Mouse (Mus musculus) lung, postnatal 0 days (tissue): ENCODE data around the gene Nr4a1. TPM values are rescaled to one million over a fixed set of nuclear protein-coding genes. Genes with fewer than 3 reads are reported as not detected.

Source experiments
- ATAC-seq: fragments of 200-750 bp; cut with Nextera tagmentation; 2 replicates; pipeline ENCODE4 v1.8.0; 2017; ENCODE audit warnings: moderate library complexity
- DNase-seq: peaks from one replicate; pipeline ENCODE4 v3.0.0-alpha.2; 2016; ENCODE audit warnings: low spot score
- H3K27ac ChIP-seq: fragments of 300-500 bp; sonication (generic); 2 replicates; pipeline ENCODE4 v1.5.1; 2014; ENCODE audit warnings: antibody characterized with exemption, mild to moderate bottlenecking, low read length, mixed read lengths
- H3K27me3 ChIP-seq: fragments of 300-500 bp; sonication (generic); replicated peaks from 2 replicates; pipeline ENCODE4 v1.6.1; 2014; ENCODE audit warnings: low read length, mixed read lengths; ENCODE audit not compliant: insufficient read depth
- H3K36me3 ChIP-seq: fragments of 300-500 bp; sonication (generic); 2 replicates; pipeline ENCODE4 v1.6.1; 2014; ENCODE audit warnings: low read length, mixed read lengths; ENCODE audit not compliant: insufficient read depth
- H3K4me1 ChIP-seq: fragments of 300-500 bp; sonication (generic); 2 replicates; pipeline ENCODE4 v1.6.1; 2014; ENCODE audit warnings: antibody characterized with exemption, low read depth, low read length, mixed read lengths; ENCODE audit not compliant: insufficient read depth
- H3K4me2 ChIP-seq: fragments of 300-500 bp; sonication (generic); replicated peaks from 2 replicates; pipeline ENCODE4 v1.6.1; 2014; ENCODE audit warnings: low read depth, mild to moderate bottlenecking, low read length, moderate library complexity, mixed read lengths
- H3K4me3 ChIP-seq: fragments of 300-500 bp; sonication (generic); 2 replicates; pipeline ENCODE4 v1.5.1; 2014; ENCODE audit warnings: low read depth, low read length
- H3K9ac ChIP-seq: fragments of 300-500 bp; sonication (generic); replicated peaks from 2 replicates; pipeline ENCODE4 v1.6.1; 2014; ENCODE audit warnings: low read depth, mild to moderate bottlenecking
- H3K9me3 ChIP-seq: fragments of 300-500 bp; sonication (generic); 2 replicates; pipeline ENCODE4 v1.6.1; 2016; ENCODE audit warnings: low read length, mixed read lengths
- CTCF ChIP-seq: IDR thresholded peaks from 2 replicates; pipeline ENCODE4 v1.5.1; 2016; ENCODE audit warnings: antibody characterized with exemption, mild to moderate bottlenecking
- EP300 ChIP-seq: IDR thresholded peaks from 2 replicates; pipeline ENCODE4 v1.6.1; 2016; ENCODE audit warnings: antibody characterized with exemption, mild to moderate bottlenecking, control low read depth
- WGBS: fragments of 180-500 bp; shearing (Covaris S2); extraction: QIAGEN DNeasy Blood & Tissue Kit; methylation state at CpG from one replicate; pipeline ENCODE4 v1.1.7; 2014; 5-methylcytosine and 5-hydroxymethylcytosine counted together
- polyA plus RNA-seq: library from polyadenylated mRNA; unstranded; fragments of >200 nt; fragmentation: Nextera tagmentation; extraction: Ambion mirVana; gene quantifications from 2 replicates; pipeline ENCODE4 v1.2.1, GENCODE M21; 2015

Gene Nr4a1
- polyA plus RNA-seq, 1 experiment from 2014 or later, result 7.8 TPM

DNA sequence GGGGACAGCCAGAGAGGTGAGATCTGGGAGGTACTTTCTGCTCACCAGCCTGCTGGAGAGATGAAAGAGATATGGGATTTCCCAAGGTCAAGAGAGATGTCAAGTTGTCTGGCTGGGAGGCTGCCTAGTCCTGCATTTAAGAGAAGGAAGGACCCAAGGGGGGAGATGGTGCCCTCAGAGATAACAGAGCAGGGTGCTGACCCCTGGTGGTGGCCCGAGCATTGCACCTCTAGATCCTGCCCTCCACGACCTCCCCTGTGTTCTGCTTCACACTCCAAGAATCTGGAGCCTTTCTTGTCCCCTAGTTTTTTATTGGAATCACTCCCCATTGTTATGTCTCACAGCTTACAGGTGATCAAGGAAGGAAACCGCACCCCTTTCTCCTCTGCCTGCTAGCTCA is 17.2 kb upstream of the Nr4a1 start:
- no peak overlapping the region for H3K9ac ChIP-seq

DNA sequence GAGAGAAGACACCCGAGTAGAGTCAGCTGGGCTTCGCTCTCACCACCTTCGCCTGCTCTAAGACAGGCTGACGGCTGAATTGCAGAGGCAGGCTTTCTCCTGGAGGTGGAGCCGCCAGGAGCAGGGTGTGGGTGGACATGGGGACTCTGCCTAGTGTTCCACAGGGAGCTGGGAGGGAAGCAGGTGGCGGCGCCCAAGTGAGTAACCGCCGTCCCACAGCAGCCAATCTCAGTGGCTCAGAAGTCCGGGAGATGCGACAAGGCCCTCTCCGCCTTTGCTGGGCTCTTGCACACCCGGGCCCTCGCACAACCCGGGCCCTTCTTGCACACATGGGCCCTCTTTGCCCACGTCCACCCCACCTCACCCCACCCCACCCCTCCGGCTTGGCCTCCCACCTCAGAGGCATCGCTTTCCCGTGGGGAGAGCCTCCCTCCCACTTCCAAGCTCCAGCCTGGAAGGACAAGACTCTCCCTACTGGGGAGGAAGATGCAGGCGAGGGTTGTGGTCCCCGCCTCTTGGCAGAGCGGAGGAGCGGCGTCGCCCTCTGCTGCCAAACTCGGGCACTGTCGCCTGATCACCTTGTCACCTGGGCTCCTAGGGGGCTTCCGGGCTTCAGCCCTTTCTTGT is 15.1 kb upstream of the Nr4a1 start:
- DNase-seq (peak; percentile 70), ATAC-seq (peak; percentile 23)
- Histone ChIP-seq H3K4me2 (peak overlapping the region; percentile 43), H3K9me3 (no peaks in the 10 kb centered on the region), H3K27ac (no peak overlapping the region), H3K4me3 (no peak overlapping the region), H3K4me1 (peaks cover 15% of the 10 kb centered on the region), H3K36me3 (no peaks in the 10 kb centered on the region), H3K27me3 (no peaks in the 10 kb centered on the region), H3K9ac (no peak overlapping the region)
- TF ChIP-seq EP300 (no peak), CTCF (peak; percentile 84)
- WGBS, result 7% methylated on average over 28 of the region's 28 CpGs

More for the DNA sequence above, 17.2 kb upstream of the Nr4a1 start:
- 8% methylated on average over 3 of the region's 3 CpGs for WGBS
- H3K4me2 ChIP-seq, result no peak overlapping the region
- H3K4me1 ChIP-seq, result peaks cover 22% of the 10 kb centered on the region
- H3K27me3 ChIP-seq, result no peaks in the 10 kb centered on the region
- H3K36me3 ChIP-seq, result no peaks in the 10 kb centered on the region
- DNase-seq (peak; percentile 84), ATAC-seq (no peak)
- TF ChIP-seq EP300 (no peak), CTCF (peak; percentile 92)
- H3K27ac ChIP-seq, result no peak overlapping the region
- no peak overlapping the region for H3K4me3 ChIP-seq
- H3K9me3 ChIP-seq, result no peaks in the 10 kb centered on the region

DNA sequence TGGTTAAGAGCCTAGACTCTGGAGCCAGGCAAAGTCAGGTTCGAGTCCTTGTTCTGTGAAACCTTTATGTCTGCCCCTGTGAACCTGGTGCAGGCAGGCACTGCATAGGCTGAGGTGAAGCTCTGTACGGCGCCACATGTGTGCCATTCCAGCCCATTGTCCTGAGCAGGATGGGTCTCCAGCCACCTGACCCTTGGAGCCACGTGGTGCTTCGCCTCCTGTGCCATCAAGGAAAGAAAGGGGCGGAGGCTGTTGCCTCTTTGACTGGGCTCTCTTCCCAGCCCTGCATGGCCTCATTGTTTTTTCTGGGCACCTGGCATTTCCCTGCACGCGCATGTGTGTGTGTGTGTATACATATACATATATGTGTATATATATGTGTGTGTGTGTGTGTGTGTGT is 14.2 kb upstream of the Nr4a1 start:
- no peak for ATAC-seq
- WGBS, result 60% methylated on average over 8 of the region's 8 CpGs
- DNase-seq, result no peak

DNA sequence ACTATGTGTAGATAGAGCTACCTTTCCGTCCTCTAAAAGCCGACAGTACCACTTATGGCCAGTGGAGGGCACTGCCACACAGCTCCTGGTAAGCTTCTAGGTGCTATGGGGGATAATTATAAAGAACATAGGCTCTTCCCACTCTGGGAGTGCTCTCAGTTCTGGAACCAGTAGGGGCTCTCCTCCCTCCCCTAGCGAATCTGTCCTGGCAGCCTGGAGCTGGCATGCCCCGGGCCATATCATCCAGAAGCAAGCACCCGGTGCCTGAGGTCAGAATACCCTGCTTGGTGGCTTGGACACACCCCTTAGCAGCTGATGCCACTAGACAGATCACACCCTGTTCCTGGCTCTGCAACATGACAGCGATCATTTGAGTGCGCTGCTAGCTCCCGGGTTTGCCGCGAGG is 13.3 kb upstream of the Nr4a1 start:
- Histone ChIP-seq H3K9me3 (no peaks in the 10 kb centered on the region), H3K27me3 (no peaks in the 10 kb centered on the region), H3K4me1 (peaks cover 9% of the 10 kb centered on the region; the same call in 1 of the 2 replicates), H3K4me3 (0 out of 2 replicates have a peak overlapping the region, but pooled peaks have one; percentile 12), H3K36me3 (no peaks in the 10 kb centered on the region), H3K9ac (no peak overlapping the region), H3K27ac (peak overlapping the region; percentile 52; the same call in 1 of the 2 replicates), H3K4me2 (peak overlapping the region; percentile 53)
- ATAC-seq, result peak; percentile 75
- WGBS, result under 1% methylated on average over 10 of the region's 10 CpGs
- TF ChIP-seq EP300 (no peak), CTCF (peak; percentile 96)
- peak; percentile 95 for DNase-seq

More for the DNA sequence above, 14.2 kb upstream of the Nr4a1 start:
- no peak overlapping the region for H3K9ac ChIP-seq
- no peak overlapping the region for H3K4me2 ChIP-seq
- TF ChIP-seq EP300 (no peak), CTCF (no peak)
- H3K27ac ChIP-seq, result no peak overlapping the region
- no peaks in the 10 kb centered on the region for H3K9me3 ChIP-seq
- peaks cover 15% of the 10 kb centered on the region for H3K4me1 ChIP-seq
- H3K36me3 ChIP-seq, result no peaks in the 10 kb centered on the region
- H3K27me3 ChIP-seq, result no peaks in the 10 kb centered on the region
- H3K4me3 ChIP-seq, result no peak overlapping the region

DNA sequence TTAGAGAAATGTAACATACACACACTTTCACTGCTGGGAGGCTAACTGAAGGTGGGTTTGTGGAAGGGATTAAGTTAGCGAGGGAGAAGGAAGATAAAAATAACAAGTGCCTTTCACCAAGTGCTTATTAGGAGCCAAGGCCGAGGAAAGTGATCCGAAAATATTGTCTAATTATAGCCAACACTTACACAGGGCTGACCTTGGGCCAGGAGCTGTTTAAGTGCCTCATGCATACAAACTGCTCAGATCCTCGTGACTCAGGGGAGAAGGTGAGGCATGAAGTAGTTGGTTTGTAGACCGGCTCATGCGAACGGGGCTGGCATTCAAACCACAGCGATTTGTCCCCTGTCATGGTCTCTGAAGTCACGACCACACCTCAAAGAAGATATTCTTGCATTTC is 12.8 kb upstream of the Nr4a1 start:
- Histone ChIP-seq H3K4me3 (0 out of 2 replicates have a peak overlapping the region, but pooled peaks have one; percentile 12), H3K36me3 (no peaks in the 10 kb centered on the region), H3K9ac (no peak overlapping the region), H3K4me1 (peaks cover 9% of the 10 kb centered on the region; the same call in 1 of the 2 replicates), H3K9me3 (no peaks in the 10 kb centered on the region), H3K27me3 (no peaks in the 10 kb centered on the region), H3K27ac (peak overlapping the region; percentile 52; the same call in 1 of the 2 replicates), H3K4me2 (peak overlapping the region; percentile 53)
- 30% methylated on average over 9 of the region's 9 CpGs for WGBS
- no peak; the same call in 1 of the 2 replicates for TF ChIP-seq EP300
- no peak for TF ChIP-seq CTCF
- DNase-seq (no peak), ATAC-seq (no peak)

DNA sequence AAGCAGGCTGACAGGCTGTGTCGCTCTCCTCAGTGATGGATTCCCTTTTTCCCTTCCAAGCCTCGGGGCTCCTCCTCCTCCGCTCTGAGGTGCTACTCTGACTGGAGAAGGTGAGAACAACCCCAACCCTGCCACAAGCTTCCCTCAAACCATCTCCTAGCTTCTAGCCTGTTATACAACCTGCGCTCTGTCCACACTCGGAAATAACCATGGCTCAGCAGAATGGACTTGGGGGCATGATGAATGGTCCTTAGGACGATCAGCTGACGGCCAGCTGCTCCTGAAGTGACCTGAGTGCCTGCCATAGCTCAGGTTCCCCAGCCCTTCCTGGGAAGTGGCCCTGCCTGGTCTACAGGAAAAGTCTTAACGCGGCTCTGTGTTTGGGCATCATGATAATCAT is 12.2 kb upstream of the Nr4a1 start:
- Histone ChIP-seq H3K9ac (no peak overlapping the region), H3K4me3 (no peak overlapping the region), H3K36me3 (no peaks in the 10 kb centered on the region), H3K27me3 (no peaks in the 10 kb centered on the region), H3K27ac (peak overlapping the region; percentile 52), H3K9me3 (no peaks in the 10 kb centered on the region), H3K4me1 (peaks cover 10% of the 10 kb centered on the region; the same call in 1 of the 2 replicates), H3K4me2 (no peak overlapping the region)
- TF ChIP-seq EP300, result no peak
- no peak for TF ChIP-seq CTCF
- WGBS, result 58% methylated on average over 9 of the region's 9 CpGs
- DNase-seq (no peak), ATAC-seq (no peak)
